Mouse (Mus musculus) T-helper 1 cell (primary cell): ENCODE measurements around the gene Fcgr4.
"Not testable (repeated sequence)": the region's sequence is repeated elsewhere in the genome, so short reads cannot be mapped to it uniquely, and the experiment has no call there.

Source experiments
- in situ Hi-C: fragments of 300-600 bp; cut with MboI, MseI; formaldehyde crosslinking; loops from one replicate; pipeline ENCODE4 v1.15.1; 2025; ENCODE audit warnings: high pct_unique_total_duplicates

Gene Fcgr4

DNA sequence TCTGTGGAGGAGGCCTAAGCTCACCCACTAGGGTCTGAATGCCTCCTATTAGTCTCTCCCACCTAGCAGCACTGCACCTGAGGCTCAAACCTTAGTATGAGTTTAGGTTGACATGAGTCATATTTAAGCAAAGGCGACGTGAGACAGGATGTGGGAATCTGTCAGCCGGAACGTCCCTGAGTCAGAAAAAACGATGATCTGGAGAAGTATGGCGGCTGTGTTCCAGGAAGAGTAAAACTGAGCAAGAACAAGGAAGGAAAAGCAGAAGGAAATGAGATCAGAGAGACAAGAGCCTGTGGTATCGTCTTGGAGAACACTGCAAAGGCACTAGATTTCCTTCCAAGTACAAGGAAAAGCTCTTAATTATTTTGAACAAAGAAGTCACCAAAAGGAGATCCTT lies 32.1 kb downstream of the Fcgr4 start:
- in situ Hi-C loops, result no loop called here

DNA sequence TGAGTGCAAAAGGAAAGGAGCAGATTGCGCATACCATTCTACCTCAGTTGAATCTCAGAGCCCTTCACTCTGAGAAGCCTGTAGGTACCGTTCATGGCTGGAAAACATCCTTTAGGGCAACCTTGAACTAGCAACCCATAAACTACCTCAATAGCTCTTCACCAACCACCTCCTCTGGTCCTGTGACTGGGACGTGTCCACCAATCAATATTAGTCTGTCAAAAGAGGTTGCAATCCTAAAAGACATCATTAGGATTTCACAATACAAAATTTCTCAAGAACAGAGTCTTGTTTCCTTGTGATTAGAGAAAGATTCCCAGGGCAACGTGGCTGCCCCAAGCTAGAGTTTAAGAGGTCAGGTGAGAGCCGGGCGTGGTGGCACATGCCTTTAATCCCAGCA lies 34.6 kb downstream of the Fcgr4 start:
- in situ Hi-C loops, result no loop called here

GRCm38 (mm10) chr1:171057253-171057652 lies 38.5 kb downstream of the Fcgr4 start:
- in situ Hi-C loops, result no loop called here

- in situ Hi-C loops, result no loop called here
These were observed 40.5 kb downstream of the Fcgr4 start for GRCm38 (mm10) chr1:171059203-171059602.

DNA sequence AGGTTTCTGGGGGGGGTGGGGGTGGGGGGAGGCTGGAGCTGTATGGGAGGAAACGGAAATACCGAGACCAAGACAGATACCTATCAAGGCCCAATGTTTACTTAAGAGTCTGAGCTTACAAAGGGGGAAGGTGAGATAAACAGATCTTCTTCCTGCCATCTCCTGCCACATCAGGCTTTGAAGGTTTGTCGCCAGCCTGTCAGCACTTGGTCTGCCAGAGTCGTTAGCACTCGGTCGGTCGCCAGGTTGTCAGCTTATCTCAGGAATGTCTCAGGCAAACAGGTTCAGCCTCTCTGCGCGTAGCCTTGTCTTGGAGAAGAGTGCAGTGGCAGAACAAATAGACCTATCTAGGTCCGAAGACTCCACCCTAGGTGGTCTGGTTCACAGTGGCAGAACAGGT lies 41.7 kb downstream of the Fcgr4 start:
- in situ Hi-C loops, result no loop called here

DNA sequence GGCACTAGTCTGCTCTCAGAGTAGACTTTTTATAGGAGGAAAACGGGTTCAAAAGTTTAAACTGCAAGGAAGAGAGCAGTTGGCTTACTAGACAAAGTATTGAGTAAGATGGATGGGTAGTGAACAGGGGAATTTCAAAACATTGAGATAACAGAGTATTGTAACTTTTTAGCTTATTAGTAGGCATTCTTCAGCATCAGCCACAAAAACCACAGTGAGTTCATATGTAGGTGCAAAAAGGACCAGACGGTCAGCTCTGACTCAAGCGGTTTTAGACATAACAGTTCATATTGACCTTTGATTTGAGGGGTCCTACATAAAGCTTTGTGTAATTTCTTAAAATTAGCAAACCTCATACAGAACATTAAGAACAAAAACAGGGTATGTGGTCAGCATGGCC lies 42.8 kb downstream of the Fcgr4 start:
- in situ Hi-C loops, result no loop called here

GRCm38 (mm10) chr1:171063569-171064490 lies 45.1 kb downstream of the Fcgr4 start:
- in situ Hi-C loops, result not testable (repeated sequence)

DNA sequence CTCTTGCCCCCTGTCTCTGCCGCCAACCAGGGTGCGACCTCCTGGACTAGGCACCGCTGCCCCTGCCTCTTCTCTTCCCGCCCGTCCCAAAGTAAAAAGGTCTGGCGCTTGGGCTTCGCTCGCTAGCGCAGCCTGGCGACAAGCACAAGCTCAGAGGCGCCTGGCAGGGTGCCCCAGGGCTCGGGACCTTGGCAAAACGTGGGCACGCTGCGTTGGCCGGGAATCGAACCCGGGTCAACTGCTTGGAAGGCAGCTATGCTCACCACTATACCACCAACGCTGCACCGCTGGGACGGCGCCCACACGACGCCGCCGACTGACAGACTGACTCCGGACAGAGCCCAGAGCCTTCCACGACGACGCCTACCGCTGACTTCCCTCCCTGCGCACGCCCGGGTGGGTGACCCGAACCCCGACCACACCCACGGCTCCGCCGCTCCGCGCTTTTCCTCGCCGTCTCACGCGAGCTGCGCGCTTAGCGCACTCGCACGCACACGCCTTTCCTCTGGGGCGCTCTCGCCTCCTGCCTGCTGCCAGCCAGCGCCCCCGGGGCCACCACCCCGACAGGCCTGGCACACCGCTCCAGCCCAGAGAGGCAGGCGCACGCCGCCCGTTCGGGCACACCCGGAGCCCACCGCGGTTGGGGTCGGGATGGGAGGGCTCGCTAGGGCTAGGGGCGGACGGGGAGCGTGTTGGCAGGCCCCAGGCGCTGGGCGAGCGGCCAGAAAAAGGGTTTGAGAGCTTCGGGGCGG lies 45.9 kb downstream of the Fcgr4 start, which contains the start of gene Fcgr3:
TSS of gene Fcgr3 (minus strand) at position 445 of the 752 bp plus-strand sequence.
- in situ Hi-C loops, result not testable (repeated sequence)

DNA sequence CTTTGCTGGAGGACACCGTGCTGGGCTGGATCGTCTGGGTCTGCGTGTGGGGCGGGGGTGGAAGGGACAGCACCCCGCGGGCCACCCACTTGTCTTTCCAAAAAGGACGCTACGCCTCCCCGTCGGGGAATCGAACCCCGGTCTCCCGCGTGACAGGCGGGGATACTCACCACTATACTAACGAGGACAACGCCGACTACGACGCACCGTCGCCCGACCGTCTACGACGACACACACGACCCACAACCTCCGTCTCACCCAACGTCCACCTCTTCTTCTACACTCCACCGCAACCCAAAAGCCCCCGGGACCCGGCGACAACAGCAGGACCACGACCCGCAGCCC lies 46.5 kb downstream of the Fcgr4 start:
- in situ Hi-C loops, result not testable (repeated sequence)

GRCm38 (mm10) chr1:171065768-171066167 lies 47.0 kb downstream of the Fcgr4 start:
- in situ Hi-C loops, result not testable (repeated sequence)

- in situ Hi-C loops, result not testable (repeated sequence)
These were observed 47.9 kb downstream of the Fcgr4 start for GRCm38 (mm10) chr1:171066583-171066982.

- in situ Hi-C loops, result not testable (repeated sequence)
These were observed 49.2 kb downstream of the Fcgr4 start for GRCm38 (mm10) chr1:171067928-171068327.

- in situ Hi-C loops, result not testable (repeated sequence)
These were observed 50.8 kb downstream of the Fcgr4 start for GRCm38 (mm10) chr1:171069508-171069907.

DNA sequence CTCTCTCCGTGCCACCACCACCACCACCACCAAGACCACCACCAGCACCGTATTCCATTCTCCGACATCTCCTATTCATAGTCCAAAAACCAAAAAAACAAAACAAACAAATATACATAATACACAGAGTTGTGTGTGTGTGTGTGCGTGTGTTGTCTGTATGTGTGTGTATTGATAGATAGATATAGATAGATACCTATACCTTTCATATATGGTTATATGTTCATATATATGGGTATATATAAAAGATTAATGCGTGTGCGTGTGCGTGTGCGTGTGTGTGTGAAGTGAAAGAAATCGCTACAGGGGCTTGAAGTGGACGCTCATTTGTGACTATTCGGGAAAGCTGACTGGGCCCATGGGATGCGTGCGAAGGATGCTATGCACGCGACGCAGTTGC lies 52.2 kb downstream of the Fcgr4 start:
- in situ Hi-C loops, result not testable (repeated sequence)

DNA sequence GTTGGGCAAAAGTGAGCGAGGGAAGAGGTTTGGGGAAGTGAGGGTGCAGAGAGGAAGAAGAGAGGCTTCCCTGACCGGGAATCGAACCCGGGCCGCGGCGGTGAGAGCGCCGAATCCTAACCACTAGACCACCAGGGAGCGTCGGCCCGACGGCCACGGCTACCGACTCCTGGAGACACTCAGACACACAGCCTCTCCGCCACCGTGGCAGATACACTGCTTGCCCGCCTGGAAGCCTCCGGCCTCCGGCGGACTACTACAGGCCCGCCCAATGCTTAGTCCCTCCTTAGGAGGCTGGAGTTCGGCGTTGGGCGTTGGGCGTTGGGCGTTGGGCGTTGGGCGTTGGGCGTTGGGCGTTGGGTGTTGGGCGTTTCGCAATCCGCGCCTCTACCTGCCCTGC lies 53.0 kb downstream of the Fcgr4 start:
- in situ Hi-C loops, result not testable (repeated sequence)

DNA sequence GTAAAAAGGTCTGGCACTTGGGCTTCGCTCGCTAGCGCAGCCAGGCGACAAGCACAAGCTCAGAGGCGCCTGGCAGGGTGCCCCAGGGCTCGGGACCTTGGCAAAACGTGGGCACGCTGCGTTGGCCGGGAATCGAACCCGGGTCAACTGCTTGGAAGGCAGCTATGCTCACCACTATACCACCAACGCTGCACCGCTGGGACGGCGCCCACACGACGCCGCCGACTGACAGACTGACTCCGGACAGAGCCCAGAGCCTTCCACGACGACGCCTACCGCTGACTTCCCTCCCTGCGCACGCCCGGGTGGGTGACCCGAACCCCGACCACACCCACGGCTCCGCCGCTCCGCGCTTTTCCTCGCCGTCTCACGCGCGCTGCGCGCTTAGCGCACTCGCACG lies 53.5 kb downstream of the Fcgr4 start:
- in situ Hi-C loops, result not testable (repeated sequence)

DNA sequence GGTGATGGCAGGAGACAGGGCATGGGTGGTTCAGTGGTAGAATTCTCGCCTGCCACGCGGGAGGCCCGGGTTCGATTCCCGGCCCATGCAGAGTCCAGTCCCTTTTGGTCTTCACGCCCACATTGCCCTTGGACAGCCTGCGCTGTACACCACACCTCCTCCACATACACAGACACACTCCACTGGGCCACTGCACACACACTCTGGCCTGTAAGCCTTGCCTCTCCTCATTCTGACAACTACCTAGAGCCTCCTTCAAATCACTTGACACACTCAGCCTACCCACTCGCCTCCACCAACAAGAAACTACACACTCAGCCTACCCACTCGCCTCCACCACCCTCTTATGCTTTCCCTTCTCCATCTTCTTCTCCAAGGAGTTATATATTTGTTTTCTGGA lies 55.6 kb downstream of the Fcgr4 start:
- in situ Hi-C loops, result not testable (repeated sequence)

GRCm38 (mm10) chr1:171076176-171076575 lies 57.5 kb downstream of the Fcgr4 start:
- in situ Hi-C loops, result not testable (repeated sequence)

- in situ Hi-C loops, result not testable (repeated sequence)
These were observed 58.5 kb downstream of the Fcgr4 start for GRCm38 (mm10) chr1:171077192-171077591.

GRCm38 (mm10) chr1:171077955-171078354 lies 59.2 kb downstream of the Fcgr4 start:
- in situ Hi-C loops, result not testable (repeated sequence)

DNA sequence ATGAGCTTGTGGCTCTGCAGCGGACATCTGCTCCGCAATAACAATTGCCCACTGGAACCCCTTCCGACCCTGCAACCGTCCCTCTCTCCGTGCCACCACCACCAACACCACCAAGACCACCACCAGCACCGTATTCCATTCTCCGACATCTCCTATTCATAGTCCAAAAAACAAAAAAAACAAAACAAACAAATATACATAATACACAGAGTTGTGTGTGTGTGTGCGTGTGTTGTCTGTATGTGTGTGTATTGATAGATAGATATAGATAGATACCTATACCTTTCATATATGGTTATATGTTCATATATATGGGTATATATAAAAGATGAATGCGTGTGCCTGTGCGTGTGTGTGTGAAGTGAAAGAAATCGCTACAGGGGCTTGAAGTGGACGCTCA lies 59.7 kb downstream of the Fcgr4 start:
- in situ Hi-C loops, result not testable (repeated sequence)

GRCm38 (mm10) chr1:171079345-171079744 lies 60.6 kb downstream of the Fcgr4 start:
- in situ Hi-C loops, result not testable (repeated sequence)
